Mouse (Mus musculus): Measurements from ENCODE around the gene Trabd2b. TPM values are rescaled to one million over a fixed set of nuclear protein-coding genes. Genes with fewer than 3 reads are reported as not detected.

Trabd2b gene
- polyA plus RNA-seq, 1 experiment from 2014 or later = 1.3 TPM

GRCm38 (mm10) chr4:114540031-114540430 lies 133.5 kb downstream of the Trabd2b start:
- no peak overlapping the region for H3K27ac ChIP-seq (ENCODE audit: low read depth, low read length)
- no peak for ATAC-seq (replicated peaks; ENCODE audit: low FRiP score)
- 84% methylated on average over 7 of the region's 7 CpGs for WGBS
- H3K27me3 ChIP-seq (replicated peaks; ENCODE audit: control insufficient read depth, insufficient read depth, low read length) = no peaks in the 10 kb centered on the region
- H3K4me2 ChIP-seq = no peak overlapping the region
- no peaks in the 10 kb centered on the region for H3K4me1 ChIP-seq (replicated peaks; ENCODE audit: control insufficient read depth, insufficient read depth, low read length)
- H3K9me3 ChIP-seq (ENCODE audit: control insufficient read depth, low read length) = no peaks in the 10 kb centered on the region
- no peak for DNase-seq (ENCODE audit: low spot score)
- H3K36me3 ChIP-seq (ENCODE audit: control insufficient read depth, insufficient read depth, low read length) = no peaks in the 10 kb centered on the region
- H3K4me3 ChIP-seq (ENCODE audit: low read depth, low read length) = no peak overlapping the region
- no peak overlapping the region for H3K9ac ChIP-seq (ENCODE audit: low read depth, low read length)

- Histone ChIP-seq H3K27ac (ENCODE audit: low read depth, low read length) (no peak overlapping the region), H3K27me3 (replicated peaks; ENCODE audit: control insufficient read depth, insufficient read depth, low read length) (no peaks in the 10 kb centered on the region), H3K4me1 (replicated peaks; ENCODE audit: control insufficient read depth, insufficient read depth, low read length) (no peaks in the 10 kb centered on the region), H3K9me3 (ENCODE audit: control insufficient read depth, low read length) (no peaks in the 10 kb centered on the region), H3K9ac (ENCODE audit: low read depth, low read length) (no peak overlapping the region), H3K4me2 (no peak overlapping the region), H3K36me3 (ENCODE audit: control insufficient read depth, insufficient read depth, low read length) (no peaks in the 10 kb centered on the region), H3K4me3 (ENCODE audit: low read depth, low read length) (no peak overlapping the region)
- DNase-seq (ENCODE audit: low spot score) = no peak
- 84% methylated on average over 1 of the region's 1 CpGs for WGBS
- no peak for ATAC-seq (replicated peaks; ENCODE audit: low FRiP score)
Observed at GRCm38 (mm10) chr4:114541221-114541620, 134.7 kb downstream of the Trabd2b start.

GRCm38 (mm10) chr4:114542136-114542535 lies 135.6 kb downstream of the Trabd2b start:
- Histone ChIP-seq H3K9ac (ENCODE audit: low read depth, low read length) (no peak overlapping the region), H3K27me3 (replicated peaks; ENCODE audit: control insufficient read depth, insufficient read depth, low read length) (no peaks in the 10 kb centered on the region), H3K4me1 (replicated peaks; ENCODE audit: control insufficient read depth, insufficient read depth, low read length) (no peaks in the 10 kb centered on the region), H3K9me3 (ENCODE audit: control insufficient read depth, low read length) (no peaks in the 10 kb centered on the region), H3K4me3 (ENCODE audit: low read depth, low read length) (no peak overlapping the region), H3K36me3 (ENCODE audit: control insufficient read depth, insufficient read depth, low read length) (no peaks in the 10 kb centered on the region), H3K4me2 (no peak overlapping the region), H3K27ac (ENCODE audit: low read depth, low read length) (no peak overlapping the region)
- ATAC-seq (replicated peaks; ENCODE audit: low FRiP score) = no peak
- DNase-seq (ENCODE audit: low spot score) = no peak
- WGBS = 60% methylated on average over 4 of the region's 4 CpGs

GRCm38 (mm10) chr4:114545481-114546200 lies 139.1 kb downstream of the Trabd2b start:
- Histone ChIP-seq H3K27me3 (replicated peaks; ENCODE audit: control insufficient read depth, insufficient read depth, low read length) (no peaks in the 10 kb centered on the region), H3K9me3 (ENCODE audit: control insufficient read depth, low read length) (no peaks in the 10 kb centered on the region), H3K36me3 (ENCODE audit: control insufficient read depth, insufficient read depth, low read length) (no peaks in the 10 kb centered on the region), H3K4me1 (replicated peaks; ENCODE audit: control insufficient read depth, insufficient read depth, low read length) (no peaks in the 10 kb centered on the region), H3K4me3 (ENCODE audit: low read depth, low read length) (no peak overlapping the region), H3K9ac (ENCODE audit: low read depth, low read length) (no peak overlapping the region), H3K4me2 (no peak overlapping the region), H3K27ac (ENCODE audit: low read depth, low read length) (no peak overlapping the region)
- ATAC-seq (replicated peaks; ENCODE audit: low FRiP score) (no peak), DNase-seq (ENCODE audit: low spot score) (no peak)
- WGBS = 66% methylated on average over 3 of the region's 3 CpGs

- 72% methylated on average over 8 of the region's 8 CpGs for WGBS
- no peaks in the 10 kb centered on the region for H3K9me3 ChIP-seq (ENCODE audit: control insufficient read depth, low read length)
- H3K4me1 ChIP-seq (replicated peaks; ENCODE audit: control insufficient read depth, insufficient read depth, low read length) = no peaks in the 10 kb centered on the region
- no peak overlapping the region for H3K4me3 ChIP-seq (ENCODE audit: low read depth, low read length)
- H3K9ac ChIP-seq (ENCODE audit: low read depth, low read length) = no peak overlapping the region
- DNase-seq (ENCODE audit: low spot score) = no peak
- no peaks in the 10 kb centered on the region for H3K27me3 ChIP-seq (replicated peaks; ENCODE audit: control insufficient read depth, insufficient read depth, low read length)
- ATAC-seq (replicated peaks; ENCODE audit: low FRiP score) = no peak
- no peak overlapping the region for H3K27ac ChIP-seq (ENCODE audit: low read depth, low read length)
- no peaks in the 10 kb centered on the region for H3K36me3 ChIP-seq (ENCODE audit: control insufficient read depth, insufficient read depth, low read length)
- H3K4me2 ChIP-seq = no peak overlapping the region
Observed at GRCm38 (mm10) chr4:114547658-114548448, 141.3 kb downstream of the Trabd2b start.

- Histone ChIP-seq H3K27me3 (replicated peaks; ENCODE audit: control insufficient read depth, insufficient read depth, low read length) (no peaks in the 10 kb centered on the region), H3K27ac (ENCODE audit: low read depth, low read length) (no peak overlapping the region), H3K9ac (ENCODE audit: low read depth, low read length) (no peak overlapping the region), H3K36me3 (ENCODE audit: control insufficient read depth, insufficient read depth, low read length) (no peaks in the 10 kb centered on the region), H3K4me1 (replicated peaks; ENCODE audit: control insufficient read depth, insufficient read depth, low read length) (no peaks in the 10 kb centered on the region), H3K9me3 (ENCODE audit: control insufficient read depth, low read length) (no peaks in the 10 kb centered on the region), H3K4me2 (no peak overlapping the region), H3K4me3 (ENCODE audit: low read depth, low read length) (no peak overlapping the region)
- 70% methylated on average over 3 of the region's 3 CpGs for WGBS
- DNase-seq (ENCODE audit: low spot score) (no peak), ATAC-seq (replicated peaks; ENCODE audit: low FRiP score) (peak; percentile 79)
Observed at GRCm38 (mm10) chr4:114549487-114549886, 143.0 kb downstream of the Trabd2b start.

- DNase-seq (ENCODE audit: low spot score) (no peak), ATAC-seq (replicated peaks; ENCODE audit: low FRiP score) (no peak)
- Histone ChIP-seq H3K4me3 (ENCODE audit: low read depth, low read length) (no peak overlapping the region), H3K27ac (ENCODE audit: low read depth, low read length) (0 out of 2 replicates have a peak overlapping the region, but pooled peaks have one; percentile 9), H3K9me3 (ENCODE audit: control insufficient read depth, low read length) (no peaks in the 10 kb centered on the region), H3K27me3 (replicated peaks; ENCODE audit: control insufficient read depth, insufficient read depth, low read length) (no peaks in the 10 kb centered on the region), H3K36me3 (ENCODE audit: control insufficient read depth, insufficient read depth, low read length) (no peaks in the 10 kb centered on the region), H3K4me1 (replicated peaks; ENCODE audit: control insufficient read depth, insufficient read depth, low read length) (no peaks in the 10 kb centered on the region), H3K4me2 (no peak overlapping the region), H3K9ac (ENCODE audit: low read depth, low read length) (no peak overlapping the region)
- 63% methylated on average over 11 of the region's 11 CpGs for WGBS
Observed at GRCm38 (mm10) chr4:114550471-114551156, 144.1 kb downstream of the Trabd2b start.

- Histone ChIP-seq H3K9me3 (ENCODE audit: control insufficient read depth, low read length) (no peaks in the 10 kb centered on the region), H3K4me2 (no peak overlapping the region), H3K27ac (ENCODE audit: low read depth, low read length) (no peak overlapping the region), H3K4me3 (ENCODE audit: low read depth, low read length) (no peak overlapping the region), H3K27me3 (replicated peaks; ENCODE audit: control insufficient read depth, insufficient read depth, low read length) (no peaks in the 10 kb centered on the region), H3K4me1 (replicated peaks; ENCODE audit: control insufficient read depth, insufficient read depth, low read length) (no peaks in the 10 kb centered on the region), H3K9ac (ENCODE audit: low read depth, low read length) (no peak overlapping the region), H3K36me3 (ENCODE audit: control insufficient read depth, insufficient read depth, low read length) (no peaks in the 10 kb centered on the region)
- ATAC-seq (replicated peaks; ENCODE audit: low FRiP score) (no peak), DNase-seq (ENCODE audit: low spot score) (no peak)
- WGBS = 83% methylated on average over 5 of the region's 5 CpGs
Observed at GRCm38 (mm10) chr4:114556880-114557279, 150.4 kb downstream of the Trabd2b start.
